Mouse (Mus musculus) lung, adult 18-20 months (tissue): ENCODE measurements around the gene Tor1a.
"Not testable (repeated sequence)": the region's sequence is repeated elsewhere in the genome, so short reads cannot be mapped to it uniquely, and the experiment has no call there.

Source experiments
- DNase-seq, 2 experiments: peaks; one replicate each; pipeline ENCODE4 v3.0.0; 2022; ENCODE audit warnings: mixed read lengths in 2 of 2

The Tor1a gene

GRCm38 (mm10) chr2:30915933-30916332 lies 51.8 kb downstream of the Tor1a start:
- not testable (repeated sequence) for DNase-seq

- DNase-seq, result no peak
Observed at GRCm38 (mm10) chr2:30915376-30915775, 52.4 kb downstream of the Tor1a start.

- no peak for DNase-seq
Observed at GRCm38 (mm10) chr2:30914836-30915235, 52.9 kb downstream of the Tor1a start.

- DNase-seq, result no peak
Observed at GRCm38 (mm10) chr2:30913022-30913421, 54.7 kb downstream of the Tor1a start.

- DNase-seq, result peak; percentile 79 to 85
Observed at GRCm38 (mm10) chr2:30912291-30912773, 55.4 kb downstream of the Tor1a start.
